Mouse (Mus musculus) frontal cortex, adult (tissue): ENCODE data around the gene St13.

Source experiments
- ATAC-seq: cut with Nextera tagmentation; 2 replicates; pipeline ENCODE4 v1.9.2; 2017; ENCODE audit warnings: mild to moderate bottlenecking, moderate library complexity, mixed read lengths; ENCODE audit not compliant: low TSS enrichment

St13 gene

GRCm38 (mm10) chr15:81320137-81320536 lies 79.7 kb downstream of the St13 start:
- ATAC-seq: peak; percentile 84; the same call in 1 of the 2 replicates

DNA sequence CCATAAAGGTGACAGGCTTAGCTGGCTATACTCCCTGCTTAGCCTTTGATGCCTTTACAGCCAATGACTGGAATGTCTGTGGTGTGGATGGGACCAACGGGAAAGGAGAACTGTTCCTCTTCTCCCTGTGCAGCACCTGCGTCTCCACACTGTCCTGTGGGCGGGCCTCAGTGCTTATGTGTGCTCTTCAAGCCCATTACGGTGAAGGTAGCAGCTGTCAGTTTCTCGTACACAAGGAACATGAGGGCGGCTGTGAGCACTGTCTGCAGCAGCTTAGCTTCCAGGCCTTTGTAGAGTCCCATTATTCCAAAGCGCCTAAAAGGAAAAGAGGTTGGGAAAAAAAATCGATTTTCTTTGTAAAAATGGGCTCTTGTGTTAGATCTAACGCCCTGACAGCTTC lies 80.4 kb downstream of the St13 start:
- peak; percentile 64; the same call in 1 of the 2 replicates for ATAC-seq

DNA sequence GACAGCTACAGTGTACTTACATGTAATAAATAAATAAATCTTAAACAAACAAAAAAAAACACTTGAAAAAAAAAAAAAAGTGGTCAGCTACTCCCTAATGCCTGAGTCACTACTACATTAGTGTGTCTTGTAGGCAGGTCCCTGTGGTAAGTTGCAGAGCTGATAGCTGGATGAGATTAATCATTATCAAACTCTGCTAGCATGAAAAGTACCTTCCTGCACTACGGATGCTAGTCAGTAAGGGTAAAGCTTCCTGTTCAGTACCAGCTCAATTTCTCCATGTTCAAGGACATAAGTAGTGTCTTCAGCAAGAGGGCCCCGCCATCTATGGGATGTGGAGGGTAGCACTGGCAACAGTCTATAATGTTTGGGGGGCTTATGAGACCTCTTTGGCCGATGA lies 85.9 kb downstream of the St13 start:
- ATAC-seq: no peak
